Mouse (Mus musculus) kidney, adult 18-20 months (tissue): ENCODE measurements at regions not wholly inside any gene's neighbourhood (a gene's known extent, or its start where the extent isn't known, plus 50 kb on each side); places are given as distances from the start of the nearest gene placed in this dataset.
A peak's percentile ranks its signal among the peaks of the same experiment; 100 is the strongest.

Source experiments
- DNase-seq: peaks from one replicate; pipeline ENCODE4 v3.0.0; 2021

- DNase-seq: no peak
These were observed 130.2 kb downstream of the Gm10283 start for GRCm38 (mm10) chr8:60372681-60373398.

GRCm38 (mm10) chr8:60348291-60348690 lies 154.7 kb downstream of the Gm10283 start:
- no peak for DNase-seq

- no peak for DNase-seq
These were observed 157.1 kb downstream of the Gm10283 start for GRCm38 (mm10) chr8:60345830-60346420.

GRCm38 (mm10) chr8:60315478-60315877 lies 187.5 kb downstream of the Gm10283 start:
- no peak for DNase-seq

GRCm38 (mm10) chr8:60313977-60314854 lies 188.8 kb downstream of the Gm10283 start:
- DNase-seq: no peak

GRCm38 (mm10) chr8:60310136-60310535 lies 192.9 kb downstream of the Gm10283 start:
- no peak for DNase-seq

- no peak for DNase-seq
These were observed 201.7 kb downstream of the Gm10283 start for GRCm38 (mm10) chr8:60301282-60301681.

GRCm38 (mm10) chr8:60277211-60277801 lies 225.7 kb downstream of the Gm10283 start:
- DNase-seq: no peak

GRCm38 (mm10) chr8:60250341-60250740 lies 252.7 kb downstream of the Gm10283 start:
- DNase-seq: no peak

- peak; percentile 8 for DNase-seq
These were observed 253.3 kb downstream of the Gm10283 start for GRCm38 (mm10) chr8:60249704-60250103.

- no peak for DNase-seq
These were observed 255.4 kb downstream of the Gm10283 start for GRCm38 (mm10) chr8:60247601-60248000.

- no peak for DNase-seq
These were observed 261.6 kb downstream of the Gm10283 start for GRCm38 (mm10) chr8:60241366-60241765.

GRCm38 (mm10) chr8:60220946-60221345 lies 282.1 kb downstream of the Gm10283 start:
- no peak for DNase-seq

- DNase-seq: no peak
These were observed 307.4 kb downstream of the Gm10283 start for GRCm38 (mm10) chr8:60195641-60196040.

- no peak for DNase-seq
These were observed 335.2 kb downstream of the Gm10283 start for GRCm38 (mm10) chr8:60167716-60168272.
